Mouse (Mus musculus): ENCODE results near the gene Leng8. TPM values are rescaled to one million over a fixed set of nuclear protein-coding genes. Genes with fewer than 3 reads are reported as not detected.

Leng8 gene
- total RNA-seq, 1 experiment: 77.2 TPM

DNA sequence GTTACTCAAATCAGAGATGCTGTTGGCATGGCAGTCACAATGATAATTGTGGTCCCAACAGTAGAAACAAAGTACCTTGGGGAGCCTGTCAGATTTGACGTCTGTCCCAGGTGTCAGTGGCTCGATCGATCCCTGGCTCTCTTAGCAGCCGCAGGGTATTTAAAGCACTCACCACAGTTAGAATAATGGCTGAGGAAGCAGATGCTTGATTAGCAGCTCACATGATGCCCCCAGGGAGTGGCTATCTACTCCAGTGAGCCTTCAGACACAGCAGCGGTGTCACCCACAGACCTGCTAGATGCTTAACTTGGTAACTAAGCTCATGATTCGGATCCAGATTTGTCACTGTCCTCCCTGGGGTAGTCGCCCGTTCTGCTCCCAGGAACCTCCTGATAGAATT lies 45.7 kb upstream of the Leng8 start:
- no peak overlapping the region for H3K27ac ChIP-seq (ENCODE audit: insufficient read depth, low read depth, low read length, poor library complexity, severe bottlenecking)
- no peak overlapping the region for H3K9ac ChIP-seq (ENCODE audit: insufficient read depth, low read depth, low read length, poor library complexity, severe bottlenecking)
- TF ChIP-seq ZNF384 (IDR thresholded peaks at IDR 0.05; ENCODE audit: low read depth, low read length) (no peak), MAFK (IDR thresholded peaks at IDR 0.05; ENCODE audit: insufficient read depth, low read depth, low read length) (no peak), CHD2 (IDR thresholded peaks at IDR 0.05; ENCODE audit: low read depth, low read length) (no peak), ZC3H11A (IDR thresholded peaks at IDR 0.05; ENCODE audit: borderline replicate concordance, low read depth, low read length) (no peak), HCFC1 (IDR thresholded peaks at IDR 0.05; ENCODE audit: borderline replicate concordance, insufficient read depth, low read length) (no peak)
- H3K9me3 ChIP-seq (ENCODE audit: control insufficient read depth, insufficient read depth, low read depth, low read length): no peaks in the 10 kb centered on the region
- DNase-seq (ENCODE audit: low read depth, low spot score): no peak
- H3K36me3 ChIP-seq (ENCODE audit: control insufficient read depth, insufficient read depth, low read length, poor library complexity, severe bottlenecking): no peaks in the 10 kb centered on the region
- in situ Hi-C loops (cut with MboI; ENCODE audit: low sequenced_read_pairs in 2 of 2, unreplicated experiment in 2 of 2): no loop called here
- no peak overlapping the region for H3K4me3 ChIP-seq (ENCODE audit: insufficient read depth in 1 of 2, low read depth in 1 of 2, low read length in 2 of 2, poor library complexity in 1 of 2, severe bottlenecking in 1 of 2)
- no peaks in the 10 kb centered on the region for H3K4me1 ChIP-seq (ENCODE audit: control insufficient read depth in 2 of 2, insufficient read depth in 2 of 2, low read length in 2 of 2, poor library complexity in 1 of 2)

DNA sequence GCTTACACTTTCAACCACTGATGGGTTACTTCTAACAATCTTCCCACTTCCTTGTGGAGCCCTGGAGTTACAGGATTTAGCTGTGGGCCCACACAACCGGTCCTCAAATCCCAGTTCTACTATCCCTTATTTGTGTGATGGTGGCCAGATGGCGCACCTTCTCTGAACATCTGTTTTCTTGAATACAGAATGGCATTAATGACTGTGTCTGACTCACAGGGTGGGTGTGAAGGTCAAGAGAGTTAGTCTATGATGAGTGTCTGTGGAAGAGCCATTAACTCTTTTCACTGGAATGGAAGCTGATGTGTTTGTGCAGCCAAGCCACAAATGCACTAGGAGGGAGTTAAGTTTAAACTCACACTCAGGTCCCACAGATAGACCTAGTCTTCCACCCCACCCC lies 38.5 kb upstream of the Leng8 start:
- Histone ChIP-seq H3K36me3 (ENCODE audit: control insufficient read depth, insufficient read depth, low read length, poor library complexity, severe bottlenecking) (no peaks in the 10 kb centered on the region), H3K4me3 (ENCODE audit: insufficient read depth in 1 of 2, low read depth in 1 of 2, low read length in 2 of 2, poor library complexity in 1 of 2, severe bottlenecking in 1 of 2) (no peak overlapping the region), H3K9ac (ENCODE audit: insufficient read depth, low read depth, low read length, poor library complexity, severe bottlenecking) (no peak overlapping the region), H3K4me1 (ENCODE audit: control insufficient read depth in 2 of 2, insufficient read depth in 2 of 2, low read length in 2 of 2, poor library complexity in 1 of 2) (no peaks in the 10 kb centered on the region), H3K27ac (ENCODE audit: insufficient read depth, low read depth, low read length, poor library complexity, severe bottlenecking) (no peak overlapping the region), H3K9me3 (ENCODE audit: control insufficient read depth, insufficient read depth, low read depth, low read length) (no peaks in the 10 kb centered on the region)
- TF ChIP-seq ZC3H11A (IDR thresholded peaks at IDR 0.05; ENCODE audit: borderline replicate concordance, low read depth, low read length) (no peak), ZNF384 (IDR thresholded peaks at IDR 0.05; ENCODE audit: low read depth, low read length) (no peak), CHD2 (IDR thresholded peaks at IDR 0.05; ENCODE audit: low read depth, low read length) (no peak), MAFK (IDR thresholded peaks at IDR 0.05; ENCODE audit: insufficient read depth, low read depth, low read length) (no peak), HCFC1 (IDR thresholded peaks at IDR 0.05; ENCODE audit: borderline replicate concordance, insufficient read depth, low read length) (no peak)
- DNase-seq (ENCODE audit: low read depth, low spot score): no peak
- in situ Hi-C loops (cut with MboI; ENCODE audit: low sequenced_read_pairs in 2 of 2, unreplicated experiment in 2 of 2): no loop called here

DNA sequence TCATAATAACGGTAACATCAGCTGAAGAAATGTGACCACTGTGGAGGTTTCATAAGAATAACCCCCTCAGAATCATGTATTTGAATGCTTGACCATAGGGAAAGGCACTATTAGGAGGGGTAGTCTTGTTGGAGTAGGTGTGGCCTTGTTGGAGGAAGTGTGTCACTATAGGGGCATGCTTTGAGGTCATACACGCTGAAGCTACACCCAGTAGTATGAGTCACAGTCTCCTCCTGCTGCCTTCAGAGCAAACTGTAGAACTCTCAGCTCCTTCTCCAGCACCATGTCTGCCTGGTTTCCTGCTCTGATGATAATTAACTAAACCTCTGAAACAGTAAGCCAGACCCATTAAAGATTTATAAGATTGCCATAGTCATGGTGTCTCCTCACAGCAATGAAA lies 38.0 kb upstream of the Leng8 start:
- DNase-seq (ENCODE audit: low read depth, low spot score): no peak
- Histone ChIP-seq H3K36me3 (ENCODE audit: control insufficient read depth, insufficient read depth, low read length, poor library complexity, severe bottlenecking) (no peaks in the 10 kb centered on the region), H3K4me3 (ENCODE audit: insufficient read depth in 1 of 2, low read depth in 1 of 2, low read length in 2 of 2, poor library complexity in 1 of 2, severe bottlenecking in 1 of 2) (no peak overlapping the region), H3K27ac (ENCODE audit: insufficient read depth, low read depth, low read length, poor library complexity, severe bottlenecking) (no peak overlapping the region), H3K4me1 (ENCODE audit: control insufficient read depth in 2 of 2, insufficient read depth in 2 of 2, low read length in 2 of 2, poor library complexity in 1 of 2) (0 out of 4 replicates have a peak, but pooled peaks cover 0 to 2% of the 10 kb centered on the region in 2 experiments), H3K9me3 (ENCODE audit: control insufficient read depth, insufficient read depth, low read depth, low read length) (no peaks in the 10 kb centered on the region), H3K9ac (ENCODE audit: insufficient read depth, low read depth, low read length, poor library complexity, severe bottlenecking) (no peak overlapping the region)
- in situ Hi-C loops (cut with MboI; ENCODE audit: low sequenced_read_pairs in 2 of 2, unreplicated experiment in 2 of 2): no loop called here
- TF ChIP-seq HCFC1 (IDR thresholded peaks at IDR 0.05; ENCODE audit: borderline replicate concordance, insufficient read depth, low read length): no peak

DNA sequence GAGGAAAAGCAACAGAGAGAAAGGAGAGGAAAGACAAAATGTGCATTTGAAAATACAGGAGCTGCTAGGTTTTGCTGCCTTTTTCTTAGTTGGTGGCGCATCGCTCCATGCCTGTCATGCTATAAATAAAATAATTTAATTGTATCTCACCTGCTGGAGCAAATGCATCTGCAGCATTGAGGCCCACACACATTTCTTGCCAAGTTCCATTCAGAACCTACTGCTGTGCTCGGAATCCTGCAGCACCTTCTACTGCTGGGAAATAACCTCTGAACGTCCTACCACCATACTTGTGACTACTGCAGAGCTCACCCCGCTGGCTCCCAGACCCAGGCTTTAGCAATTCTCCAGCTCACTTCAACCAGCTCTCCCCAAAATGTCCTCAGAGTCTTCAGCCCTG lies 35.7 kb upstream of the Leng8 start:
- TF ChIP-seq ZC3H11A (IDR thresholded peaks at IDR 0.05; ENCODE audit: borderline replicate concordance, low read depth, low read length) (no peak), MAFK (IDR thresholded peaks at IDR 0.05; ENCODE audit: insufficient read depth, low read depth, low read length) (no peak), ZNF384 (IDR thresholded peaks at IDR 0.05; ENCODE audit: low read depth, low read length) (no peak), HCFC1 (IDR thresholded peaks at IDR 0.05; ENCODE audit: borderline replicate concordance, insufficient read depth, low read length) (no peak), CHD2 (IDR thresholded peaks at IDR 0.05; ENCODE audit: low read depth, low read length) (no peak)
- no peak overlapping the region for H3K4me3 ChIP-seq (ENCODE audit: insufficient read depth in 1 of 2, low read depth in 1 of 2, low read length in 2 of 2, poor library complexity in 1 of 2, severe bottlenecking in 1 of 2)
- peaks cover 0 to 2% of the 10 kb centered on the region in 2 experiments; a peak in 1 of 4 replicates for H3K4me1 ChIP-seq (ENCODE audit: control insufficient read depth in 2 of 2, insufficient read depth in 2 of 2, low read length in 2 of 2, poor library complexity in 1 of 2)
- in situ Hi-C loops (cut with MboI; ENCODE audit: low sequenced_read_pairs in 2 of 2, unreplicated experiment in 2 of 2): no loop called here
- no peak for DNase-seq (ENCODE audit: low read depth, low spot score)
- H3K9ac ChIP-seq (ENCODE audit: insufficient read depth, low read depth, low read length, poor library complexity, severe bottlenecking): no peak overlapping the region
- H3K36me3 ChIP-seq (ENCODE audit: control insufficient read depth, insufficient read depth, low read length, poor library complexity, severe bottlenecking): no peaks in the 10 kb centered on the region
- H3K27ac ChIP-seq (ENCODE audit: insufficient read depth, low read depth, low read length, poor library complexity, severe bottlenecking): no peak overlapping the region
- no peaks in the 10 kb centered on the region for H3K9me3 ChIP-seq (ENCODE audit: control insufficient read depth, insufficient read depth, low read depth, low read length)

DNA sequence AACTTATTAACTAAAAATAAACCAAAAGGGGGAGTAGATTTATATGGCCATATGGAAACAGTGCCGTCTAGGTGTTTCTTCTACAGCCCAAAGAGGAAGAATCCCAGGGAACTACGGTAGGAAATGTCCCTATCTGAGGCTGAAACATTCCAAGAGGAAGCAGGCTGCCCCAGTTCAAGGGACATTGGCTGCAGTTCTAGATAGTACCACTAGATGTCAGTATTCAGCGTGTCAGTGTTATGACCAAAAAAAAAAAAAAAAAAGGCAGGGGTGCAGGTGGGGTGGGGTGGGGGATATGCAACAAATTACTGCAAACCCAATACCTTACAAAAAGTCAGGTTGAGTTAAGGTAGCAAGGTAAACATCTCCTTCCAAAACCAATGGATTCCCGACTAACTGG lies 33.4 kb upstream of the Leng8 start:
- no peak overlapping the region for H3K9ac ChIP-seq (ENCODE audit: insufficient read depth, low read depth, low read length, poor library complexity, severe bottlenecking)
- H3K27ac ChIP-seq (ENCODE audit: insufficient read depth, low read depth, low read length, poor library complexity, severe bottlenecking): no peak overlapping the region
- TF ChIP-seq ZNF384 (IDR thresholded peaks at IDR 0.05; ENCODE audit: low read depth, low read length) (peak; percentile 98), MAFK (IDR thresholded peaks at IDR 0.05; ENCODE audit: insufficient read depth, low read depth, low read length) (no peak), HCFC1 (IDR thresholded peaks at IDR 0.05; ENCODE audit: borderline replicate concordance, insufficient read depth, low read length) (no peak)
- no peaks in the 10 kb centered on the region for H3K36me3 ChIP-seq (ENCODE audit: control insufficient read depth, insufficient read depth, low read length, poor library complexity, severe bottlenecking)
- H3K4me1 ChIP-seq (ENCODE audit: control insufficient read depth in 2 of 2, insufficient read depth in 2 of 2, low read length in 2 of 2, poor library complexity in 1 of 2): peaks cover 0 to 2% of the 10 kb centered on the region in 2 experiments; a peak in 1 of 4 replicates
- in situ Hi-C loops (cut with MboI; ENCODE audit: low sequenced_read_pairs in 2 of 2, unreplicated experiment in 2 of 2): no loop called here
- peak; percentile 54 for DNase-seq (ENCODE audit: low read depth, low spot score)
- H3K4me3 ChIP-seq (ENCODE audit: insufficient read depth in 1 of 2, low read depth in 1 of 2, low read length in 2 of 2, poor library complexity in 1 of 2, severe bottlenecking in 1 of 2): no peak overlapping the region
- H3K9me3 ChIP-seq (ENCODE audit: control insufficient read depth, insufficient read depth, low read depth, low read length): no peaks in the 10 kb centered on the region

Measured in ES-E14 (cell line).